Mouse (Mus musculus) spleen, adult 2 months (tissue): Measurements from ENCODE around the gene Olfr148. TPM values are rescaled to one million over a fixed set of nuclear protein-coding genes. Genes with fewer than 3 reads are reported as not detected.

Experiments
- DNase-seq, 2 experiments: peaks; one replicate each; pipeline versions ENCODE4 v3.0.0 to v3.0.0-alpha.2; 2012 to 2021; ENCODE audit warnings: low spot score in 2 of 2, low read depth in 1 of 2
- H3K27ac ChIP-seq: fragments of 200-500 bp; 2 replicates; pipeline ENCODE4 v1.5.1; 2012; ENCODE audit warnings: low read length, inconsistent platforms; ENCODE audit not compliant: insufficient read depth
- H3K27me3 ChIP-seq: fragments of 200-500 bp; 2 replicates; pipeline ENCODE4 v1.6.1; 2012; ENCODE audit warnings: mild to moderate bottlenecking, moderate library complexity, low read length, inconsistent platforms; ENCODE audit not compliant: control insufficient read depth, insufficient read depth
- H3K36me3 ChIP-seq: fragments of 200-500 bp; 2 replicates; pipeline ENCODE4 v1.6.1; 2012; ENCODE audit warnings: mild to moderate bottlenecking, low read length, inconsistent platforms; ENCODE audit not compliant: control insufficient read depth, insufficient read depth
- H3K4me1 ChIP-seq: fragments of 200-500 bp; 2 replicates; pipeline ENCODE4 v1.6.1; 2011; ENCODE audit warnings: inconsistent platforms; ENCODE audit not compliant: control insufficient read depth, insufficient read depth, insufficient read length
- H3K4me3 ChIP-seq: fragments of 200-500 bp; 2 replicates; pipeline ENCODE4 v1.5.1; 2011; ENCODE audit warnings: mild to moderate bottlenecking, inconsistent platforms; ENCODE audit not compliant: insufficient read depth, insufficient read length; ENCODE audit errors: extremely low read depth
- CTCF ChIP-seq: fragments of 200-500 bp; IDR thresholded peaks from 2 replicates; pipeline ENCODE4 v1.5.1; 2011; ENCODE audit warnings: mild to moderate bottlenecking, inconsistent platforms; ENCODE audit not compliant: insufficient read depth, insufficient read length, insufficient replicate concordance; ENCODE audit errors: extremely low read depth
- POLR2A ChIP-seq: fragments of 200-500 bp; IDR thresholded peaks from 2 replicates; pipeline ENCODE4 v1.6.1; 2011; ENCODE audit warnings: low read depth, low read length, inconsistent platforms
- whole genome bisulfite sequencing: fragments of 180-500 bp; shearing (Covaris S2); methylation state at CpG from one replicate; pipeline ENCODE4 v1.1.7; 2018; 5-methylcytosine and 5-hydroxymethylcytosine counted together
- polyA plus RNA-seq: library from polyadenylated mRNA; depleted of rRNA; stranded (reverse); fragments of >200 nt; gene quantifications from 2 replicates; pipeline ENCODE4 v1.2.3, GENCODE M21; 2012; rRNA removed

The Olfr148 gene
- polyA plus RNA-seq, 1 experiment = not detected

GRCm38 (mm10) chr9:39647382-39647781 is 36.9 kb downstream of the Olfr148 start:
- Histone ChIP-seq H3K27me3 (no peaks in the 10 kb centered on the region), H3K4me3 (no peak overlapping the region), H3K36me3 (no peaks in the 10 kb centered on the region), H3K27ac (no peak overlapping the region), H3K4me1 (no peaks in the 10 kb centered on the region)
- TF ChIP-seq CTCF (no peak), POLR2A (no peak)
- no peak for DNase-seq
- 84% methylated on average over 4 of the region's 4 CpGs for WGBS

GRCm38 (mm10) chr9:39654756-39655396 is 44.4 kb downstream of the Olfr148 start:
- Histone ChIP-seq H3K4me1 (no peaks in the 10 kb centered on the region), H3K27me3 (no peaks in the 10 kb centered on the region), H3K36me3 (no peaks in the 10 kb centered on the region), H3K4me3 (no peak overlapping the region), H3K27ac (no peak overlapping the region)
- DNase-seq = no peak
- TF ChIP-seq CTCF (no peak), POLR2A (no peak)
- 69% methylated on average over 6 of the region's 6 CpGs for WGBS

Other genes with a start within 250 kb of the Olfr148 start
- not detected in 2 replicates for gene Olfr951, start 223.2 kb upstream of the Olfr148 start, polyA plus RNA-seq
- gene Olfr952, start 183.5 kb upstream of the Olfr148 start, polyA plus RNA-seq = not detected in 2 replicates
- not detected in 2 replicates for gene Olfr954, start 154.0 kb upstream of the Olfr148 start, polyA plus RNA-seq
- gene Olfr955, start 138.7 kb upstream of the Olfr148 start, polyA plus RNA-seq = not detected in 2 replicates
- not detected in 2 replicates for gene Olfr44, start 116.7 kb upstream of the Olfr148 start, polyA plus RNA-seq
- not detected in 2 replicates for gene Olfr957, start 94.8 kb upstream of the Olfr148 start, polyA plus RNA-seq
- gene Olfr958, start 56.6 kb upstream of the Olfr148 start, polyA plus RNA-seq = not detected in 2 replicates
- not detected in 2 replicates for gene Olfr959, start 35.1 kb upstream of the Olfr148 start, polyA plus RNA-seq
- gene AW551984, start 6.3 kb upstream of the Olfr148 start, polyA plus RNA-seq = not detected in 2 replicates
- not detected in 2 replicates for gene Olfr960, start 10.7 kb downstream of the Olfr148 start, polyA plus RNA-seq
- not detected in 2 replicates for gene Olfr961, start 34.4 kb downstream of the Olfr148 start, polyA plus RNA-seq
- not detected in 2 replicates for gene Olfr963, start 56.5 kb downstream of the Olfr148 start, polyA plus RNA-seq
- gene Olfr149, start 96.5 kb downstream of the Olfr148 start, polyA plus RNA-seq = not detected in 2 replicates
- gene Olfr965, start 100.7 kb downstream of the Olfr148 start, polyA plus RNA-seq = not detected in 2 replicates
- not detected in 2 replicates for gene Olfr150, start 120.3 kb downstream of the Olfr148 start, polyA plus RNA-seq
- gene Olfr967, start 135.6 kb downstream of the Olfr148 start, polyA plus RNA-seq = not detected in 2 replicates
- gene Olfr968, start 172.6 kb downstream of the Olfr148 start, polyA plus RNA-seq = not detected in 2 replicates
- not detected in 2 replicates for gene Olfr969, start 180.3 kb downstream of the Olfr148 start, polyA plus RNA-seq
- gene Olfr970, start 198.2 kb downstream of the Olfr148 start, polyA plus RNA-seq = not detected in 2 replicates
- not detected in 2 replicates for gene Olfr971, start 226.2 kb downstream of the Olfr148 start, polyA plus RNA-seq